Mouse (Mus musculus): Measurements from ENCODE around the gene Pnpla3.

Pnpla3 gene

DNA sequence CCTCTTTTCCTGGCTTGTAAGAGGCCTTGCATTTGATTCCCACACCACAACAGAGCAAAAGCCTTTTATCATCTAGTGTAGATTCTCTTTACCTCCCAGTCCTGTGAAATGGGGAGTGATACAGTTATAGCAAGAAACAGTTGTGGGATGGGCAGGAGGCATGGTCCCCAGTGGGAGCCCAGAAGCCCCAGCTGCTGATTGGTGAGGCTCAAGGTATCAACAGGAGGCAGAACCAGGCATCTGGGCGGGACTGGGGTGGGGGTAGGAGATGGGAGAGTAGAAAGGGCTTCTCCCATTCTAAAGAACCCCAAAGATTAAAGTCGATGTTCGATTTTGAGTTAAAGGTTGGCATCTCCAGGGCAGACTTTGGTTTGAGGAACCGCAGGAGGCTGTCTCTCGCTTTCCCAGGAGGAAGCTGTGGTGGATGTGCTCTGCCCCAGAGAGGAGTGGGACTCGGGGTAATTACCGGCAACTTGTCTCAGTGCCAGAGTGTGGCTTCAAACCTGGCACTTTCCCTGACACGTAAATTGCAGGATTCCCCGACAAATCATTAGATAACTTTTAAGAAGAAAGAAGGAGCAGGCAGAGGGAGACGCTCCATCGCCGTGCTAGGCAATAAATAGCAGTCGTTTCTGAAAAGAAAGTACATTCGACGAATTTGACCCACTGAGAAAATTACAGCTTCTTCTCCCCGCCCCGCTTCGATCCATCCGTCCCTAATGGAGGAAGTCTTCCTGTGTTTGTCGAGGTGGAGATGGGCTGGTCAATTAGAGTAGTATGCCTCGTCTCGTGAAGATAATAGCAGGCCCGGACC is 50.5 kb downstream of the Pnpla3 start:
- no peak for DNase-seq

- no peak for DNase-seq
Measured at GRCm38 (mm10) chr15:84218783-84219271, 51.2 kb downstream of the Pnpla3 start.

DNA sequence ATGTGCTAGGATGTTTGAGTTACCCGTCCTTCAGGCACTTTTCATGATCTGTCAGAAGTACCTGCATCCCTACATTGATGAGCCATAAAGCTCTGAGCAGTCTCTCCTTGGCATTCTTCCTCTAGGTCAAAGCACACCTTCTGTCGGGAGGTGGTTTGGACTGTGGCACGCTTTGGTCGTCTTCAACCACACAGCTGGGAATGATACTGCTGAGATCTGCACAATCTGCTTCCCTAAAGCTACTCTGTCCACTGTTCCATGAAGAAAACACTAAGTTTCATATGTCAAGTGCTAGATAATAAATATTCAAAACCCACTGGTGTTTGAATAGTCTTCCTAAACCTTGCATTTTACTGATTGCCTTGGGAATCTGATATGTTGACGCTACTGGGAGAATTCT is 53.9 kb downstream of the Pnpla3 start:
- DNase-seq = no peak

DNA sequence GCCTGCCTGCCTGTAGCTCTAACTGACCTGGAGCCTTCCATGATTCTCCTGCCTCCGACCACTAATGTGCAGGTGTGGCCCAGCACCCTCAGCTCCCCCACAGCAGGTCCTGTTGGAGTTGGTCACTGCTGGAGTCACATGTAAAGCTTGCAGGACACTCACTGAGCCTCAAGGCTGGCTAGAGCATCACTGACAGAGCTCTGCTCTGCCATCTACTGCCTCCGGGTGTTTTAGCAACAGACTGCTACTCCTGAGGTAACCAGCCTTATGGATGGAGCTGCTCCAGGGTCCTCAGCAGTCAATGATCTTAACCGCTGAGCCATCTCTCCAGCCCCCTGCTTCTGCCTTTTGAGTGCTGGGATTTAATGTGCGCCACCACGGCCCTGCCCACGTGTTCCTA is 55.8 kb downstream of the Pnpla3 start:
- DNase-seq = peak in 1 of 2 experiments; percentile 41

GRCm38 (mm10) chr15:84224779-84225178 is 57.1 kb downstream of the Pnpla3 start:
- DNase-seq = no peak

GRCm38 (mm10) chr15:84226918-84227317 is 59.3 kb downstream of the Pnpla3 start:
- no peak for DNase-seq

DNA sequence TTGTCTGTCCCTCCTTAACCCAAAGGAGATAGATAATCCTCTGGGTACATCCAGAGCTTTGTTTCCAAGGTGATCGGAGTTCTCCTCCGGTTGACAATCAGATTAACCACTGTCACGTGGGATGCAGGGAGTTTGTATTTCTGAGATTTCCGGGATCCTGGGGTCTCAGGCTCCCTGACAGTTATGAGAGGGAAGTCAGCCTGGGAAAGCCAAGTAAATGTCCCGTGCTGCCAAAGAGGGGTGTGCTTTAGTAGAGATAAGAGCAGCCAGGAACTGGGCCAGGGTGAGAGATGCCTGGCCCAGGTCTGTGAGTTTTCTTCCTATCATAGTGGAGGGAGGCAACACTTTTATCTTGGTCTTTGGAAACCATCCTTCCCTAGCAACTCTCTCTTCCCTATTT is 63.0 kb downstream of the Pnpla3 start:
- no peak for DNase-seq

- peak; percentile 61 to 65 for DNase-seq
Measured at GRCm38 (mm10) chr15:84231113-84231712, 63.6 kb downstream of the Pnpla3 start.

- peak; percentile 64 to 66 for DNase-seq
Measured at GRCm38 (mm10) chr15:84231721-84232561, 64.3 kb downstream of the Pnpla3 start, which contains the start of gene Parvb. Gene Parvb (plus strand): TSS chr15:84232043.

DNA sequence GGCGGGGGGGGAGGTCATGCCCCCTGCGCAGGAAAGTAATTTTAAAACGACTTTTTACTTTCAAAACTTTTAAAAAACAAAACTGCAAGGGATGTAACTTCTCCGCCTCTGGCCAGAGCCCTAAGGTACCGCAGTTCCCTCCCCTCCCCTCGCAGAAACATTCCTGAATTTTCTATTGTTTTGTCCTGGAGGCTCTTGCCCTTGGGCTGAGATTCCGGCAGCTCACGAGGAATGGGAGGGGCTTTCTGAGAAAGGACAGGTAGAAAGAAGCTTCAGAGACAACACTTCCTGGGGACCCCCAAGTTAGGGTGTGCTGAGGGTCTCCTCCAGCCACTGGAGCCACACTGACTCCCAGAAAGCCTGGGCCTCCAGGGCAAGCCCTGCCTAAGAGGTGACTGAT is 65.0 kb downstream of the Pnpla3 start:
- DNase-seq = no peak

GRCm38 (mm10) chr15:84234794-84235581 is 67.4 kb downstream of the Pnpla3 start:
- no peak for DNase-seq

- no peak for DNase-seq
Measured at GRCm38 (mm10) chr15:84235646-84236045, 68.0 kb downstream of the Pnpla3 start.
